Mouse (Mus musculus) G1E (cell line): ENCODE data around the gene Cux1.

Source experiments
- CTCF ChIP-seq: IDR thresholded peaks from 2 replicates; pipeline ENCODE4 v1.5.1; 2012; ENCODE audit warnings: low read depth, low read length, inconsistent platforms, mixed read lengths
- GATA1 ChIP-seq: IDR thresholded peaks from 2 replicates; pipeline ENCODE4 v1.6.1; 2012; ENCODE audit warnings: borderline replicate concordance, low read length, inconsistent platforms, mixed read lengths
- POLR2AphosphoS5 ChIP-seq: IDR thresholded peaks from 2 replicates; pipeline ENCODE4 v1.6.1; 2012; ENCODE audit warnings: low read depth, low read length, inconsistent platforms; ENCODE audit not compliant: insufficient replicate concordance
- TAL1 ChIP-seq: conservative IDR thresholded peaks from 2 replicates; pipeline ENCODE4 v1.6.1; 2012; ENCODE audit warnings: low read depth, low read length, inconsistent platforms, mixed read lengths

GRCm38 (mm10) chr5:136217932-136218381 is 349.3 kb downstream of the Cux1 start:
- TF ChIP-seq CTCF (no peak), TAL1 (no peak), GATA1 (no peak), POLR2AphosphoS5 (no peak)
